Mouse (Mus musculus): ENCODE data around the gene Gm5294. TPM values are rescaled to one million over a fixed set of nuclear protein-coding genes. Genes with fewer than 3 reads are reported as not detected.

The Gm5294 gene
- total RNA-seq (2023) = 1 to 10 TPM; 1.5 to 2.0 TPM

GRCm38 (mm10) chr5:138819780-138820179 is at the start of gene Gm5294:
TSS of gene Gm5294 (plus strand) at chr5:138820080.

Other genes with a start within 250 kb of the Gm5294 start
- gene Zfp68, start 200.3 kb upstream of the Gm5294 start, total RNA-seq (2023) = 10 to 100 TPM; 19.5 to 22.6 TPM
- 1 to 10 TPM; 1.7 to 2.0 TPM for gene A430033K04Rik, start 197.2 kb upstream of the Gm5294 start, total RNA-seq (2023)
- gene Fam20c, start 65.6 kb upstream of the Gm5294 start, total RNA-seq (2023) = 1 to 10 TPM; 5.1 to 9.4 TPM
- under 1 TPM; 0.24 to 0.44 TPM for gene Pdgfa, start 177.3 kb downstream of the Gm5294 start, total RNA-seq (2023)